Mouse (Mus musculus) fat pad, adult 2 months (tissue): Measurements from ENCODE around the gene Adck1.

Experiments used
- DNase-seq: peaks from one replicate; pipeline ENCODE4 v3.0.0-alpha.2; 2011; ENCODE audit warnings: low read depth, low spot score; ENCODE audit errors: extremely low read depth

Gene Adck1

GRCm38 (mm10) chr12:88419912-88420621, 59.7 kb downstream of the Adck1 start:
- peak; percentile 23 for DNase-seq

- DNase-seq: no peak
These were observed 66.6 kb downstream of the Adck1 start for GRCm38 (mm10) chr12:88426926-88427325.

DNA sequence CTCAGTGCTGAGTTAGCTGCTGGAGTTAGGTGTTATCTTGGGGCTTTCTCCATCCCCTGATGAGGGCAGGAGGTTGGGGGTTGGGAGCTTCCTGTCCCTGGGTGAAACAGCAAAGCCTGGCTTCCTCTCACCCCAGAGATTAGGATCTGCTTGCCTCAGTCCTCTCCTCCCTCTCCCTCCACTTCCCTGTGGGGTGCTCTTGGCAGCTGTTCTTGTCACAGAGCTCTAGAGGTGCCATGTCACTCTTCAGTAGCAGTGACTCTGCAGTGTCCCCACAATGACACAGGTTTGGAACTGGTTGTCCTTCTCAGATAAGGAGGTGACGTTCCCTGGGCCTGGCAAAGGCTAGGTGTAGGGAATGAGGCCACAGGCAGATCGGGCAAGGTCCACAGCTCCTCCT, 68.4 kb downstream of the Adck1 start:
- DNase-seq: no peak

DNA sequence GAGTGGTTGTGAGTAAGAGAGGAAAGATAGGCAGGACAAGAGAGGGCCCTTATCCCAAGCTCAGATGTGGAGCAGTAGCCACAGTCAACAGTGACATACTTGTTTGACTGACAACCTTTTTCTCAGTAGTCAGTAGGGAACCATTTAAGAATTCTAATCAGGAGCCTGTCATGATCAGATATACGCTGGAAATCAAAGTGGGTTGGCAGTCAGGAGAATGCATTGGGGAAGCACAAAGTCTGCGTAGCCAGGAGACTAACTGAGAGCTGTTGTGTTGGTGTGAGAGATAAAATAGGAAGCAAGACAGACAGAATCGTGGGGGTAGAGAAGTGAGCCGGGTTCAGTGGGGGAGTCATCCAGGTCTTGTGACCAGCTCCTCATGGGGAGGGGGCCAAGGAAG, 71.9 kb downstream of the Adck1 start:
- no peak for DNase-seq

- DNase-seq: no peak
These were observed 72.8 kb downstream of the Adck1 start for GRCm38 (mm10) chr12:88433171-88433570.

GRCm38 (mm10) chr12:88436962-88437750, 76.8 kb downstream of the Adck1 start:
- no peak for DNase-seq

GRCm38 (mm10) chr12:88441922-88442809, 81.8 kb downstream of the Adck1 start:
- DNase-seq: no peak

- peak; percentile 47 for DNase-seq
These were observed 83.7 kb downstream of the Adck1 start for GRCm38 (mm10) chr12:88444040-88444439.

GRCm38 (mm10) chr12:88445471-88445870, 85.1 kb downstream of the Adck1 start:
- DNase-seq: no peak

- DNase-seq: no peak
These were observed 90.6 kb downstream of the Adck1 start for GRCm38 (mm10) chr12:88450658-88451563.

DNA sequence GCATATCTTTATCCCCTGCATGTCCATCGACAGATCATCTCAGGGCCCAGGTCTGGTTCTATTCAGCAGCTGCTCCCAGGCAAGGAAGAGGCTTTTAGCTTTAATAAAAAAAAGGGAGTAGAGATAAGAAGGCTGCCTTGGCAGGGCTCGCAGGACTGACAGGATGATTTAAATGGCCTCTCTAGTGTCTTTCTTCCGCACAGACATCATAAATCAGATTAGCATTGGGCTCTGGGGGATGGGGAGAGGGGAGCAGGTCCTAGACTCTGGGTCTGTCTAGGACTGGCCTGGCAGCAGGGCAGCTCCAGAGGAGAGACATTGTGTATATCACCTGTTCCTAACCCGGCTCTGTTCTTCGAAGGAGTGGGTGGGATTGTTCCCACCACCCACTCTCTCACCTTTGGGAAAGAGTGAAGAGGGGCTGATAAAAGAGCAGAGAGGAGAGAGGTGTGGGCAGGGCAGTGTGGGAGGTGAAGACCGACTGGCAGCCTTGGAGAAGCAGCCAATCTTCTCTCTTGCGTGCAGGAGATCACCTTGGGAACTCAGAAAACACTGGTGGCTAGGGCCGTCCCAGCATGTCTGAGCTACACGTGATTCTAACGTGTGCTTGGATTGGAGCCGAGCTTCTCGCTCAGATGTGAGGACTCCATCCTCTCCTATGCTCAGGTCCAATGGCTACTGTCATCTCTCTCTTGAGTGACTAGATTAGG, 94.5 kb downstream of the Adck1 start:
- no peak for DNase-seq

DNA sequence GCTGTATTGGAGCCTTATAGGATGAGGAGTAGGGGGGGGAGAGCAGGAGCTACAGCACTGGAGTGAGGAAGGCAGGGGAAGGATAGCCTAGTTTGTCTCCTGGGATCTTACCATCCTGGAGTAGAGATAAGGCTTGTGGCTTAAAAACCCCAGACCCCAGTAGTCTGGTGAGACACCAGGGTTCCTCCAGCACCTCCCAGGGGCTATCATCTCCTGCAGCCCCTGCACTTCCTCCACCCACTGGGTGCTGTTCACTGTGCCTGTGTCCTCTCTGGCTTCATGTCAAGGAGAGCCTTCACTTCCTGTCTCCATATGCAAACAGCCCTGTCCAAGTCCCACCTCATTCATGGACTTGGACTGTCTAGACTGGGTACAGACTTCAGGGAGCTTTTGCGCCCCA, 96.7 kb downstream of the Adck1 start:
- no peak for DNase-seq

DNA sequence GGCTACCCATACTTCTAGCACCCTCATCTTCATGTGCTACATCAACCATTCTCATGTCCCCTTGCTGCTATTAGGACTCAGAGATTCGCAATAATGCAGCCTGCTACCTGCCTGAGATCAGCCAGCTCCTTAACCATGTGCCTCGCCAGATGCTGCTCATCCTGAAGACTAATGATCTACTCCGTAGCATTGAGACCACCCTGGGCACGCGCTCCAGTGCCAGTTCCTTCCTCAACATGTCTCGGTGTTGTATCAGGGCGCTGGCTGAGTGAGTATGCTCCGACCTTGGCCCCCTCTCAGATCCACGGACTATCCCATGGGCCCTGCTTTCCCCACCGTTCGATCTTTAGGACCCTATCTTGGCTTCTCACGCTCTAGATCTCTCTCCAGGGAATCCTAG, 98.6 kb downstream of the Adck1 start:
- no peak for DNase-seq

DNA sequence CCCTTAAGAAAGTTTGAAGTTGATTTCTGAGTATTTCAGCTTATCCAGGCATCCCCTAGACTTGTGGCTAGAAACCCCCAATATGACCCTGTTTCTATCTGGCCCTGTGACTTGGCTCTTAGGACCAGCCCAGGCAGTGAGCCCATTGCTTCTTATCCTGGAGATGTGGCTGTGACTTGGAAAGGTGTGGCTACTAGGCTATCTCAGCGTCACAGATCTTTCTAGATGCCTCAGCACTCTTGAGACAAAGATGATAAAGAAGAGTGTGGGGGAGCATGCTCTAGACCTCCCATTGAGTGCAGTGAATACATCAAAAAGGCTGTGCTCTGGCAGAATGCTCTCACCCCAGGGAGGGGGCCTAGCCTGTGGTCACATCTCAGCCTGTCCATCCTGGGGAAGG, 99.1 kb downstream of the Adck1 start:
- no peak for DNase-seq

DNA sequence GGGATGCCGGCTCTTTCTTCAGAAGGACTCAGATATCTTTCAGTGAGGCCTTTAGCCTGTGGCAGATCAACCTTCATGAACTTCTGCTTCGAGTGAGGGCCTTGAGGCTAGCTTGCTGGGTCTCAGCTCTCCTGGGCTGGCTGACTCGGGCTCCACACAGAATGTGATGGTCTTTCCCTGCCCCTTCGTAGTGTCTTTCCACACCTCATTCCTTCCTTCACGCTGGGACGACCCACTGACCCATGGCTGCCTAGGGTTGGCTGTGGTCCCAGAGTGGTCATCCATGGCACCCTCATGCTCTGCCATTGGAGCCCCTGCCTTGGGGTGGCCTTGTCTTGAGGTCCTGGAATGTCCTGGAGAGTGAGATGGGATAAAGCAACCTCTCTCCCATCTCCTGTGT, 100.7 kb downstream of the Adck1 start:
- DNase-seq: no peak

DNA sequence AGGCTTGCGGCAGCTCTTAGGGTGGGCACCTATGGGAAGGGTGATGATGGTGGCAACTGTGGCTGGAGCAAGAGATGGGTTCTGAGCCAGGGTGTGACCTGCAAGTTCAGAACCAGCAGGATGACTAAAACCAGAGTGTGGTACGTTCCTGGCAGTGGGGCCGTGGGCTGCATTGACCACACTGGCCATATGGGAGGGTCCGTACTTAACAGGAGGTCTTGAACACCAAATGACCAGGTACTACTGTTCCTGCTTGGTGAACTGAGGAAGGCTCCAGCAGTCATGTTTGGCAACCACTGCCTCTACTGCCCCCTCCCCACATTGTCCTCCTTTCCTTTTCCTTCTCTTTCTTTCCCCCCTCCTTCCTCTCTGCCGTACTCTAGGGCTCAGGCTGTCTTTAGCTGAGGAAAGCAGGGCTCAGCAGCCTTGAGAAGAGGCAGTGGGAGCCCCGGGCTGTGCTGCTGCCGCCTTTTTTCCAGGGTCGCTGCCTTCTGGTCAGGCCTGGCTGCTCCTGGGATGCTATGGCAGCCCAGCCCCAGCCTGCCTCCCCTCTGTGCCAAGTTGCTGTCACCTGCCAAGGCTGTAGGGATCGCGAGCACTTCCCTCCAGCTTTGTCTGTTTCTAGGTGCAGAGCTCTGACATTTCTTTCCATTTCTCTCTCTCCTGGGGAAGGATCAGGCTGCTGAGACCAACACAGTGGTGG, 103.4 kb downstream of the Adck1 start:
- no peak for DNase-seq

GRCm38 (mm10) chr12:88466801-88467200, 106.4 kb downstream of the Adck1 start:
- DNase-seq: no peak

DNA sequence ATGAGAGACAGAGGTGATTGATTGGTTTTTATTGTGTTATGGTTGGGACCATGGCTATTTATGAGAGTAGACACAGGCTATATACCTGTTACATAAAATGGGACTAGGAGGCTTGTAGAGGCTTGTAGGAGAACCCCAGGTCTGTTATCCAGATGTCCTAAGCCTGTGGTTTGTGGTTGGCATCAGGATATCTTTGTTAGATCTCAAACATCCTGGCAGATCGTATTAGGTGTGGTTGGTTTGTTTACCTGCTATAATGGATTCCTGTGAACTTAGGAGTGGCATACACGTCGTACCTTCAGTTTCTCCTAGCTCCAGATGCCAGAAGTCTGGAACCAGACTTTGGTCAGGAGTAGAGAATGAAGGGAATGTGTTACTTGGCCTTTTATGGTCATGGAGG, 106.9 kb downstream of the Adck1 start:
- no peak for DNase-seq

GRCm38 (mm10) chr12:88467935-88468465, 107.6 kb downstream of the Adck1 start:
- DNase-seq: no peak
